Mouse (Mus musculus) R1 (cell line): ENCODE results near the gene Slc4a5.

Experiments
- DNase-seq: peaks from one replicate; pipeline ENCODE4 v3.0.0-alpha.2; 2018; ENCODE audit warnings: low read depth, low spot score

Slc4a5 gene

GRCm38 (mm10) chr6:83350851-83351405 is 131.3 kb downstream of the Slc4a5 start:
- DNase-seq = no peak

GRCm38 (mm10) chr6:83351490-83352160 is 132.0 kb downstream of the Slc4a5 start:
- no peak for DNase-seq

GRCm38 (mm10) chr6:83352666-83353410 is 133.2 kb downstream of the Slc4a5 start:
- no peak for DNase-seq
